Mouse (Mus musculus): ENCODE results near the gene Haus2.

Gene Haus2

DNA sequence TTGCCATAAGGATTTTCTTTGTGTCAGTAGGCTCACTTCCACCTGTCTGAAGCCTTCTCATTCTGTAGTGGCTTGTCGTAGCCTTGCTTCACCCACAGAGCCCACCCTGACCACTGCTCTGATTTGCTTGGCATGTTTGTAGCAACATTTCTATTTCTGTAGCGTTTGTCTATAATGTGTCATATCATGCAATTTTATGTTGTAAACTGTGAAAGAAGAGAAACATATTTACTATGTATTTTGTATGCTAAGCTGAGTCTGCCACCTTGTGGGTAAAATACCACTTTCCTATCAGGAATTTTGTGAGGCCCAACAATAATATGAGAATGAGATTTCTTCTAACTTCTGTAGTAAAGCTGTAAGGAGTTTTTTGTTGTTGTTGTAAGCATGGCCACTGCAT lies 61.1 kb downstream of the Haus2 start:
- DNase-seq: peak; percentile 18
